Mouse (Mus musculus): ENCODE data around the gene Aak1. TPM values are rescaled to one million over a fixed set of nuclear protein-coding genes. Genes with fewer than 3 reads are reported as not detected.
A peak's percentile ranks its signal among the peaks of the same experiment; 100 is the strongest.

Aak1 gene
- total RNA-seq, 2 experiments from 2014 or later = 99.0 to 109 TPM

GRCm38 (mm10) chr6:86897520-86897919, 48.2 kb downstream of the Aak1 start:
- no peak for DNase-seq

- DNase-seq = no peak
These were observed 49.7 kb downstream of the Aak1 start for GRCm38 (mm10) chr6:86899053-86899452.

GRCm38 (mm10) chr6:86899965-86900364, 50.6 kb downstream of the Aak1 start:
- DNase-seq = no peak

- no peak for DNase-seq
These were observed 51.2 kb downstream of the Aak1 start for GRCm38 (mm10) chr6:86900546-86900945.

- DNase-seq = no peak
These were observed 56.2 kb downstream of the Aak1 start for GRCm38 (mm10) chr6:86905500-86905899.

GRCm38 (mm10) chr6:86907191-86907590, 57.9 kb downstream of the Aak1 start:
- DNase-seq = no peak

GRCm38 (mm10) chr6:86908561-86909150, 59.3 kb downstream of the Aak1 start:
- DNase-seq = no peak

- DNase-seq = no peak
These were observed 60.6 kb downstream of the Aak1 start for GRCm38 (mm10) chr6:86909881-86910280.

GRCm38 (mm10) chr6:86916157-86916820, 67.0 kb downstream of the Aak1 start:
- DNase-seq = no peak

GRCm38 (mm10) chr6:86917231-86917630, 67.9 kb downstream of the Aak1 start:
- DNase-seq = peak; percentile 33

GRCm38 (mm10) chr6:86918058-86918835, 68.9 kb downstream of the Aak1 start:
- DNase-seq = peak; percentile 73

GRCm38 (mm10) chr6:86921880-86922279, 72.6 kb downstream of the Aak1 start:
- DNase-seq = peak; percentile 76

GRCm38 (mm10) chr6:86924746-86925145, 75.4 kb downstream of the Aak1 start:
- no peak for DNase-seq

- DNase-seq = no peak
These were observed 85.2 kb downstream of the Aak1 start for GRCm38 (mm10) chr6:86934541-86934940.

GRCm38 (mm10) chr6:86939797-86940196, 90.5 kb downstream of the Aak1 start:
- no peak for DNase-seq

- DNase-seq = no peak
These were observed 91.6 kb downstream of the Aak1 start for GRCm38 (mm10) chr6:86940966-86941365.

- no peak for DNase-seq
These were observed 97.8 kb downstream of the Aak1 start for GRCm38 (mm10) chr6:86947100-86947499.

GRCm38 (mm10) chr6:86948746-86949145, 99.4 kb downstream of the Aak1 start:
- DNase-seq = no peak

GRCm38 (mm10) chr6:86950141-86950540, 100.8 kb downstream of the Aak1 start:
- no peak for DNase-seq

- no peak for DNase-seq
These were observed 101.5 kb downstream of the Aak1 start for GRCm38 (mm10) chr6:86950733-86951255.

- DNase-seq = no peak
These were observed 106.4 kb downstream of the Aak1 start for GRCm38 (mm10) chr6:86955741-86956140.

- DNase-seq = no peak
These were observed 106.9 kb downstream of the Aak1 start for GRCm38 (mm10) chr6:86956206-86956605.

GRCm38 (mm10) chr6:86959006-86959405, 109.7 kb downstream of the Aak1 start:
- no peak for DNase-seq

Data from heart, postnatal 4 days (tissue).